In genomic region chr13:108462518-108462917, GRCm38 (mm10) we compare ENCODE assay signal across 16 mouse cellular contexts.
"Had no signal": no experiment of that assay in that cellular context is flagged by ENCODE, and none has a peak within 500 bp of the region (broad histone marks: within the 10 kb centered on the region; RNA-seq: fewer than 3 reads in every experiment).

No protein-coding gene starts in this region.

- DNase-seq: lung, adult 18-20 months; lung, embryonic 14.5 days; lung, postnatal 10 days; lung, postnatal 4 days; right cerebral cortex, postnatal 14 days; thymus, adult 2 months; thymus, postnatal 25 days; thymus, postnatal 4 days had no signal

- H3K27ac ChIP-seq: liver, embryonic 14.5 days; midbrain, embryonic 13.5 days; midbrain, embryonic 15.5 days; neural tube, embryonic 12.5 days; stomach, embryonic 15.5 days; stomach, postnatal 0 days had no signal

- H3K4me3 ChIP-seq: megakaryocyte, embryonic 14.5 days; midbrain, embryonic 13.5 days; midbrain, embryonic 15.5 days; neural tube, embryonic 12.5 days; stomach, embryonic 15.5 days had no signal

- H3K9me3 ChIP-seq: midbrain, embryonic 13.5 days; midbrain, embryonic 15.5 days; stomach, embryonic 15.5 days had no signal

- H3K9ac ChIP-seq: liver, embryonic 14.5 days; lung, embryonic 14.5 days; midbrain, embryonic 13.5 days; midbrain, embryonic 15.5 days; neural tube, embryonic 12.5 days; stomach, embryonic 15.5 days had no signal

- H3K36me3 ChIP-seq: midbrain, embryonic 13.5 days; midbrain, embryonic 15.5 days; neural tube, embryonic 12.5 days; stomach, embryonic 15.5 days had no signal

- ATAC-seq: midbrain, embryonic 13.5 days; midbrain, embryonic 15.5 days had no signal

- H3K4me1 ChIP-seq: midbrain, embryonic 13.5 days; midbrain, embryonic 15.5 days; neural tube, embryonic 12.5 days; stomach, embryonic 15.5 days had no signal

- H3K4me2 ChIP-seq: lung, embryonic 14.5 days; midbrain, embryonic 11.5 days; midbrain, embryonic 13.5 days; midbrain, embryonic 15.5 days; neural tube, embryonic 12.5 days; stomach, embryonic 15.5 days had no signal

- H3K27me3 ChIP-seq: midbrain, embryonic 13.5 days; midbrain, embryonic 15.5 days; neural tube, embryonic 12.5 days; stomach, embryonic 15.5 days had no signal
